Mouse (Mus musculus) left cerebral cortex, postnatal 36 days (tissue): ENCODE measurements around the gene Osbpl7. TPM values are rescaled to one million over a fixed set of nuclear protein-coding genes. Genes with fewer than 3 reads are reported as not detected.

Source experiments
- DNase-seq, 2 experiments: peaks; one replicate each; pipeline ENCODE4 v3.0.0; 2021 to 2022; ENCODE audit warnings: low spot score in 2 of 2, mixed read lengths in 1 of 2
- intact Hi-C: fragments of 180-260 bp; cut with DNase I; formaldehyde crosslinking; loops from one replicate; pipeline ENCODE4 v1.15.1; 2025
- total RNA-seq, 2 experiments: library from RNA; stranded (reverse); gene quantifications; 2 replicates each; pipeline ENCODE4 v1.2.3; 2021

The Osbpl7 gene
- 10 to 100 TPM; 11.9 to 13.3 TPM for total RNA-seq

DNA sequence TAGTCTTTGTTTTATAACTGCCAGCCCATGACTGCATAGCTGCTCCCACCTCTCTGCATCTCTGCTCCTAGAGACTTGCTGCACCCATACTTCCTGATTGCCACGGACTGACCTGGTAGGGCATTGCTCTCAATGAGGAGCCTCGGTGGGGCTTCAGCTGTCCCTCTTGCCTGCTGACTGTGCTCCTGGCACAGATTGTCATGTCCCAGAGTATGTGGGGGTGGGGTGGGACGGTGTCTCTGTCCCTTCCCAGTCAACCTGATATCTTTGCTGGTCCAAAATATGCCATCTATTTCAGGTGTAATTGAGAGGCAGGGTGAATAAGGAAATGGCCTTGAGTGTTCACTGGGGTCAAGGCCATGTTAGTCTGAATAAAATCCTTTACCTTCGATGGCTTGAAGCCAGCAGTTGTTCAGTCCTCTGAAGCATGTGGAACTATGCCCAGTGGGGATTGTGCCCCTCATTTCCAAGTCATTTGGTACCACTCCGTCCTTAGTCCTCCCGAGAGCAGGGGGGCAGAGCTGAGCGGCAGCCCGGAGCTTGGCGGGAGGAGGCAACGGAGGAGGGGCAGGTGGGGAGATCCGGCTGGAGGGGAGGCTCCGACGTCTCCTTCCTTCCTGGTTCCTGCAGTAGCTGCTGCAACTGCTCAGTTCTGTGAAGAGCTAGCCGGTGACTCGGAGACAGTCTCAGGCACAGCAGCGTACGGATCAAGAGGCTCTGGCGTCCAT, at the start of gene Osbpl7:
Gene Osbpl7 (plus strand): TSS at position 413 of the 728 bp plus-strand sequence.
- peak; percentile 72 to 73 for DNase-seq
- intact Hi-C loops: no loop called here

DNA sequence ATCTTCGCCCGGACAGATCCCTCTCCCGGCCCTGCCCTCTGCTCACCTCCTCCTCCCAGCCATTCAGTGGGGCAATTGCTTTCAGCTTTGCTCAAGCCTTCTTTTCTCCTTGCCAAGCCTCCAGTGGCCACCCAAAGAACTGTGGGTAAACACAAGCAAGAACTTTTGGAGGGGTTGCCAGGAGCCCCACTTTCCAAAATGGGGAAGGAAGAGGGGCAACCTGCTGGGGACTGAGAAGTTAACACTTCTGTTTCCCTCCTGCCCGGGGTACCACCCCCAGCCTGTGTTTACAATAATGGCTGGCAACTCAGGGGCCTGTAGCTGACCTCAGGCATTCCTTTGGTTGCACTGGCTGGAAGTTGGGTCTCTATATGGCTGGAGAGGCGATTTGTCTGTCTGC, 47.3 kb upstream of the Osbpl7 start:
- DNase-seq: no peak
- intact Hi-C loops: no loop called here

DNA sequence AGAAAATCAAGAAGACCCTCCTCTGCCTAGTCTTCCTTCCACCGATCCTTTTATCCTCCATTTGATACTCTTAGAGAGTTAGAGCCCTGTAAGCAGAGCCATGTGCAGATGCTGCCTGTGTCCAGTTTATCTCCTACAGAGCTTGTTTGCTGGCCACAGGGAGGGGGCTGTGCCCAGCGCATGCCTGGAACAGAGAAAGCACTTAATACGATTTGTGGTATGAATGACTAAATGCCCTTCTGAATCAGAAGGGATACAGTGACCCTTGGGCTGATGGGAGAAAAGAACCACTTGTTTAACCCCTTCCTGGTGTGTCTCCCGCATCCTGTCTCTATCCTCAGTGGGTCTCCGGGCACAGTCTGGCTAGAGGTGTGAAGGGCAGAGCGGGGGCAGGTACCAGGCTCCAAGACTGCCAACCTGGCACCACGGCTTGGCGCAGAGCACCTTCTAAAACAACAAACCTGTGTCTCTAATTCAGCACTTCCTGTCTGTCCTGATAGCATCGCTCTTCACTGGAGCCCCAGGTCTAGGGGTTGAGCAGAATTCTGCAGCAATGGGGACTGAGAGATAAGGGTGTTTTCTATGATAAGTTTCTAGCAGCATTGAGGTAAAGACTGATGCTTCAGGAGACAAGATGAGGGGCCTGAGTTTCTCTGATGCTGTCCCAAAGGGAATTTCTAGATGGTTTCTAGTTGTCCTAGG, 43.2 kb upstream of the Osbpl7 start:
- intact Hi-C loops: no loop called here
- DNase-seq: no peak

DNA sequence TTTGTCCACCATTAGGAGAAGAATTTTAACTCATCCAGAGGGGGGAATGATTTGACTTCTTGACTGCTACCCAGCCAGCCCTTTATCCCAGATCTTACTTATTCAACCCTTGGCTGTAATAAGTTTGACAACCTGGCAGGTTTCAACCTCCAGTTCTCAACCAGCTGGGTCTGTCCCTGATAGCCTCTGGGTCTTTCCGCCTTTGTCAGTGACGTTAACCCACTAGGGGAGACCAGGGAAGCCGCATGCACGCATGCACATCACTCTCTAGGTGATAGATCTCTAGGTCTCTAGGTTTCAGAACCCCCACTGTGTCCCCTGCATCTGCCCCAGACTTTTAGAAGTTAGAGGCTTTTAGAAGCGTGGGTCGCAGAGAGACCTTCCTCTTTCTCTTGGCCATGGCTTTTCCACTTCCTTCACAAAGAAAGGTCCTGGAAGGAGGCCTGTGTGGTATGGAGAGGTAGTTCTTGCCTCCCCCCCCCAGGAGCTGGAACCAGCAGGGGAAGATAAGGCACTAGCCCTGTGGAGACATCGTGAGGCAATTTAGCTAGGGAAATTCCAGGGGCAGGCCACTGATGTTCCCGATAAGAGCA, 41.1 kb upstream of the Osbpl7 start:
- intact Hi-C loops: no loop called here
- no peak for DNase-seq

DNA sequence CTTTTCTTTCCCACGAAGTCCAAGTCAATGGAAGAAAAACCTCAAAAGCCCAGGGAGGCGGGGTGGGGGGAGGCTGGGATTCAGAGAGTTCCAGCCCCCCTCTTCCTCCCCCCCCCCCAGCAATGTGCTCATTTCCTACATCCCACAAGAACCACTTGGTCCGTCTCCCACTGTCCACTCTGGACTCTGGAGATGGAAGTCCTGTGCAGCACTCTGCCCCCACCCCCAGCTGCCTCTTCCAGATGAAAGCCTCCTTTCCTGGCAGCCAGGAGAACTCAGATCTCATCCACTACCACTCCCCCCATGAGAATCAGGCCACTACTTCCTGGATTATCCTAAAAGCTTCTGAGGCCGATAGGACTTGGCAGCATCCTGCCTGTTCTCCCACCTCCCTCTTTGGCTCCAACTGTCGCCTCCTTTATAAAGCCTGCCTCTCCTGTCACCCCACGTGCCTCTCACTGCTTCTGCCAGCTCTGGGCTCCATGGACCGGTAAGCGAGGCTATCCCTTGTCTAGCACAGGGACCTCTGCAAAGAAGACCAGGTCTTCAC, 37.2 kb upstream of the Osbpl7 start, which contains the start of gene Sp6:
Gene Sp6 (plus strand): TSS at position 274 of the 550 bp plus-strand sequence.
- DNase-seq: no peak
- intact Hi-C loops: no loop called here

DNA sequence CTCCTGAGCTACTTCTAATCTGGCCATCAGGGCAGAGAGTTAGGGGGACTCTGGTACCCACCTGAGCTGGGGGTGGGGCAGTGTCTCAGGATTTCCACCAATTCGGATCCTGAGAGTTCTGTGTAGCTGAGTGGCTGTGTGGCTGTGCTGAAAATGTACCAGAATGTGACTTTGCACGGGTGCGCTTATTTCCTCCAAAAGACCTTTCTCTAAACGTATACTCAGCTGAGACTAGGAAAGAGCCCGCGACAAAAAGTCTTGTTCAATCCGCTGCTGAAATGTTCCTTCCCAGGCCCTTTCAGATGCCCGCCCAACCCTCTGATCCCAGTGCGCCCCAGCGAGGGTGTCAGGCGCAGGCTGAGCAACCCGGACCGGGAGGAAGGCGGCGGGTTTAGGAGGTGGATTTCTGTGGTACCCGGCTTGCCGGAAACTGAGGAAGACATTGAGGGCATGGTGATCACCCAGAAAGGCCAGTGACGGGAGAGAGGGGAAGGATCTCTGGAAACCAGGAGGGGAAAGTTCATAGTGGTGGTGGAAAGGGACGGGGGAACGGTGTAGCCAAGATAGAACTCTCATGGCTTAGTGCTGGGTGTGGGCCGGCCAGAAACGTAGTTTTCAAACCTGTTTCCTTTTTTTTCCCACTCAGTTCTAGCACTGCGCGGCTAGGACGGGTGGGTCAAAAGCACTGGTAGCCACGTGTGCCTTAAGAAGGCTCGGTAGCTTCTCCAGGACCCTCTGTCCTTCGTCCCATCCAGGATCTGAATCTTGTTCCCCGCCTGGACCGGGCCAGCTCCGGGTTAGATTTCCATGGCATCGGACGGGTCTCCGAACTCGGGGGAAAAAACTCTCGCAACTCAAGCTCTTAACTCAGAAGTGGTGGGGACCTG, 32.5 kb upstream of the Osbpl7 start:
- intact Hi-C loops: no loop called here
- DNase-seq: no peak

DNA sequence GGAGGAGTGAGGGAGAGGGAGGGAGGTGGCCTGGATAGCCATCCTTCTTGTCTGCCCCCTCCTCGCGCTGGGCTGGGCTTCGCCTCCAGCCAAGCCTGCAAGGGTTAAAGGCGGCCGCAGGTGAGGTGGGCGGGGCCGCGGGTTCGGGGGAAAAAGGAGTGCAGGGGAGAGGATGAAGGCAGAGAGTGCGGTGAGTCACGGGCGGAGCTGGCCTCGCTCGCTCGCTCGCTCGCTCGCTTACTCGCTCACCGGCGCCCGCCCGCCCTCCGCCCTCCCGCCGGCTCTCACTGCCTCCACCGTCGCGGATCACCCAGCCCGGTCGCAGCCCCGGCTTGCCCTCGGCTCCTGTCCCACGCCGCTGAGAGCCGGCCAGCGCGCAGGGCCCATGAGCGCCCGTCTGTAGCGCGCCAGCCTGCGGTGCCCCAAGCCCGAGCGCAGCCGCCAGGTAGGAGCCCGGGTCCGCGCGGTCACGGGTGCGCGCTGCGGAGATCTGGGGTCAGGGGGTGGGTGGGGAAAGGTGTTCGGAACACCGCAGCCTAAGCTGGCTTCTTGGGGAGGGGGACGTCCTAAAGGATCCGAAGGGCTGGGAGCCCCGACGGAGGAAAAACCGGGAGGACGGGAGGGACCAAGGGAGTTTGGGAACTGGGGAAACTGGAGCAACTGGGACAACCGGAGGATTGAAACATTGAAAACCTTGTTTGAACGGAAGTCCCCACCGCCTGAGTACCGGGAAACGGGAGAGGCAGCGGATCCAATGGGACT, 31.7 kb upstream of the Osbpl7 start:
- intact Hi-C loops: no loop called here
- DNase-seq: no peak

DNA sequence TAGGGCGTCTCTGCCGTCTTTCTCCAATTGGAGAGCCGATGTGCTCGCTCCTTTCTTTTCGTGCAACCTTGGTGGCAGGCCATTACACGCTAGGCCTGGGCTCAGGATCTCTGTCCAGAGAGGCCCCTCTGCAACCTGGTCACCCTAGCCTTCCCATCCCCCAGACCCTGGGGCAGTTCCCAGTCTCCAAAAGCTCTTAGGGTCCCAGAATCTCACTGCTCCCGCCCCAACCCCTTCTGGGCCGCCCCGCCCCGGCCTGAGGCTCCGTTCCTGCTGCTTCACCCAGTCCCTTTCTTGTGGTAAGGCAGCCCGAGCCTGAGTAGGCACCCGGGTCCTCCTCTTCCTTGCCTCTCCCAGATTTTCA, 31.1 kb upstream of the Osbpl7 start:
- no peak for DNase-seq
- intact Hi-C loops: no loop called here

DNA sequence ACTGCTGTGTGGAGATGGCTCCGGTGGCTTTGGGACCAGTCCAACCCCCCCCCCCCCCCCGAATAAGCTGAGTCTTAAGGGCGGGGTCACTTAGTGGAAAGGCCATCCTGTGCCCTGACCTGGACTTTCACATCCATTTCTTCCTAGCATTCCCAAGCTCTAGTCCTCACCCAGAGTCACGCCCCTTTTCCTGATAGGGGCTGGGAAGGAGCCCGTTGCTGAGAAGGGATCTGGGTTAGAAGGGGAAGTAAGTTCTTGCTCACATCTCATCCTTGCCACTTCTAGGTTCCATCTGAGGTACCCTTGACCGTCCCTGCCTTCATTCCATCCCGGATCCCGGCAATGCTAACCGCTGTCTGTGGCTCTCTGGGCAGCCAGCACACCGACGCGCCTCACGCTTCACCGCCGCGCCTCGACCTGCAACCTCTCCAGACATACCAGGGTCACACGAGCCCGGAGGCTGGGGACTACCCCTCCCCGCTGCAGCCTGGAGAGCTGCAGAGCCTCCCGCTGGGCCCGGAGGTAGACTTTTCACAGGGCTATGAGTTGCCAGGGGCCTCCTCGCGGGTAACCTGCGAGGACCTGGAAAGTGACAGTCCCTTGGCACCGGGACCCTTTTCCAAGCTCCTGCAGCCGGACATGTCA, 29.2 kb upstream of the Osbpl7 start:
- no peak for DNase-seq
- intact Hi-C loops: loop anchor here (5.0 kb wide), 1 partner anchor 154 kb away; no protein-coding TSS in a partner anchor

DNA sequence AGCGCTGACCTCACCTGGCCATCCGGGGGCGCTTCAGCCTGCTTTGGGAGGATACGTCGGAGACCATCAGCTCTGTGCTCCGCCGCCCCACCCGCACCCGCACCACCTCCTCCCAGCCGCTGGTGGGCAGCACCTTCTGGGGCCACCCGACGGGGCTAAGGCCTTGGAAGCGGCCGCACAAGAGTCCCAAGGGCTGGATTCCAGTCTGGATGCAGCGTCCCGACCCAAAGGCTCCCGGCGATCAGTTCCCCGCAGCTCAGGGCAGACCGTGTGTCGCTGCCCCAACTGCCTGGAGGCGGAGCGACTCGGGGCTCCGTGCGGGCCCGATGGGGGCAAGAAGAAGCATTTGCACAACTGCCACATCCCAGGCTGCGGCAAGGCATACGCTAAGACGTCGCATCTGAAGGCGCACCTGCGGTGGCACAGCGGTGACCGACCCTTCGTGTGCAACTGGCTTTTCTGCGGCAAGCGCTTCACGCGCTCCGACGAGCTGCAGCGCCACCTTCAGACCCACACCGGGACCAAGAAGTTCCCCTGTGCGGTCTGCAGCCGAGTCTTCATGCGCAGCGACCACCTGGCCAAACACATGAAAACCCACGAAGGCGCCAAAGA, 28.4 kb upstream of the Osbpl7 start:
- intact Hi-C loops: loop anchor here (2.0 to 5.0 kb wide), 2 partner anchors 105 to 155 kb away; partner anchors contain the start of gene Cdk5rap3
- peak; percentile 53 to 56 for DNase-seq

DNA sequence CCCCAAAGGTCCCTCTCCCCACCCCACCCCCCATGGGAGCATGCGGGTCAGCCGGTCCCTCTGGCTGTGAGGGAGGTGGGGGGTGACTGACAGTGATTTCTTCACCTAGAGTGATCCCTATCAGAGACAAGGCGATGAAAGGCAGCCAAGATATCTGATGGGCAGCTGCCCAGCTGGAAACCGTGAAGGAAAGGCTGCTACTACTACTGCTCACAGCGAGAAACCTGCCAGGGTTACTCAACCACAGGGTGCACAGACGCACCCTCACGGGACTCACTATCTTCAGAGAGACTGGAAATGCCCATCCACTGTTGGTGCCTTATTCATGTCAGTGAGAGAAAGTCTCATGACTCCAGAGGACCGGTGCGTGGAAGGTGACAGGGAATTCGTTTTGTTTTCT, 25.5 kb upstream of the Osbpl7 start:
- DNase-seq: no peak
- intact Hi-C loops: loop anchor here (5.0 kb wide), 1 partner anchor 158 kb away; no protein-coding TSS in a partner anchor

DNA sequence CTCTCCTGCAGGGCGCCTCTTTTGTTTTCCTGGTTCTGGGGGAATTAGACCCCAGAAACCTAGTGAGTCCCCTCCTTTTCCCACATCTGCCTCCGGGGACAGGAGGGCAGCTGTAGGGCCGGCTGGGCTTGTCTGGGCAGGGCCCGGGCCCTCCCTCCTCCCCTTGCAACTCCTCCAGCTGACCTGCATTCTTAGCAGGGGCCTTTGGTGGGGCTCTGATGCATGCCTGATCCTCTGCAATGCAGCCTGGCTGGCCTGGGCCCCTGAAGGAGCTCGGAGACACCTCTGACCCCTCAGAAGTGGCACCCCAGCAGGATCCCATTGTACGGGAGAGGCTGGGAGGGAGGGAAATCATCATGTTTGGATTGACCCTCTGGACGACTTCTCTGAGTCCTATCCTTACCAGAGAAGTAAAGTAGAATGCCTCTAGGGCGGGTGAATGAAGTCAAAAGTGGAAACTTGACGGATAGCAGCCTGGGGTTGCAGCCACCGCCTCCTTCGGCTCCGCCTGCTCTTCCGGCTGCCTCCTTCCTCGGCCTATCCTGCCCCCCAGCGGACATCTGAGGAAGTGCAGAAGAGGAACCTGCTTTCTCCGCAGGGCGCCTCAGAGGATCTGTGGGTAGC, 24.6 kb upstream of the Osbpl7 start:
- intact Hi-C loops: loop anchor here (1.0 kb wide), 1 partner anchor 44 kb away; the partner anchor contains the start of gene Sp2
- DNase-seq: peak; percentile 79 to 84

DNA sequence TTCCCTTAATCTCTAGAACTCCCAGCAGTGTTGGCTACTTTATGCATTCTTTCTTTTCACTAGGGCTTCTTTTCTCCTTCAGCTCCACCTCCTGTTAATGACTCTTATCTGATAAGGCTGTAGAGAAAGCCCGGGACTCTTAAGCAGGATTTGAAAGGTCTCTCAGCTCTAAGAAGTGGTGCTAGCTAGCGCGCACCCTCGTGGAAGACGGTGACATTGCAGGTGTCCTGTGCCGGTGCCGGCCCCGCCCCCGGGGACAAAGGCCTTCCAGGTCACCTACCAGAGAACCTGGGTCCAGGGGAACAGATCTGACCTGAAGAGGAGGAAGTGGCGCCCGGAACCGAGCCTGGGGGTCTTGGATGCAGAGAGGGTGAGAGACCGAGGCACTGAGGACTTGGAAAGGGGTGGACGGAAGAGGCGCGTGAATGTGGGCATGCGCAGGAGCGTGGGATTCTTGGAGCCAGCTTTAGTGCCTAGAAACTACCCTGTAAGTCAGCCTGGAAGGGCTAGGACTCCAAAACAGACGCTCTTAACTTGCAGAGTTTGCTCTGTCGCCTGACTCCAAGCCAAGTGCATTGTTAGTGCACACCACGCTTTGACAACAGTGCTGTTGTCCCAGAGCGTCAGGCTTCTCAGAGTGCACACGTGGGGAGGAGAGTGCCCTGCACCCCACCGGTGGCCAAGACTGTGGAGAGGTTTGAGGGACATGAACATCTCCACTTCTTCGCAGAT, 20.6 kb upstream of the Osbpl7 start, which contains the start of gene Scrn2:
Gene Scrn2 (plus strand): TSS at position 253 of the 732 bp plus-strand sequence.
- intact Hi-C loops: no loop called here
- peak; percentile 74 to 75 for DNase-seq

DNA sequence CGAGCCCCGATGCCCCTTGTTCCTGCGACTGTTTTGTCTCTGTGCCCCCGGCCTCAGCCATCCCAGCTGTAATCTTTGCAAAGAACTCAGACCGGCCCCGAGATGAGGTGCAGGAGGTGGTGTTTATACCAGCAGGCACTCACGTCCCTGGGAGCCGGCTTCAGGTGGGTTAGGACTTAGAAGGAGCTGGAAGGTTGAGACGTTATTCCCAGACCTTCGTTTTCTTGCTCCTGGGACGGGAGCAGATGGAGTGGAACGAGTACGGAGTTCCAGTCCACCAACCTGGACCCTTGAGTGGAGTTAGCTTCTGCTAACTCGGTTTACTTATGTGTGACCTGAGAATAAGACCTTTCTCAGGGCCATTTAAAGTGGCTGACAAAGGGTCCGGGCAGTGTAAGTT, 20.0 kb upstream of the Osbpl7 start:
- intact Hi-C loops: no loop called here
- no peak for DNase-seq

DNA sequence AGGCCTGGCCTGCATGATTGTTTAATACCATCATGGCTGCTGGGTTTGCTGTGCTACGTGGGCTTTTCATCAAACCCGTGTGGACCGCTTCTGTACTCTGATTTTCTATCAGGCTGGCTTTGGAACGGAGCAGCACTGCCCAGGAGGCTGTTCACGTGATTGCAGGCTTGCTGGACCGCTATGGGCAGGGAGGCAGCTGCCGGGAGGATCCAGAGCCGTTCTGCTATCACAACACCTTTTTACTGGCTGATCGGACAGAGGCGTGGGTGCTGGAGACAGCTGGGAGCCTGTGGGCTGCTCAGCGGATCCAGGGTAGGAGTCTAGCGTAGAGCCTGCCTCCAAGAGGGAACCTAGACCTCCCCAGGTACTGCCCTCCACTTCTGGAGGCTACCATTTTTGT, 18.5 kb upstream of the Osbpl7 start:
- DNase-seq: no peak
- intact Hi-C loops: no loop called here

DNA sequence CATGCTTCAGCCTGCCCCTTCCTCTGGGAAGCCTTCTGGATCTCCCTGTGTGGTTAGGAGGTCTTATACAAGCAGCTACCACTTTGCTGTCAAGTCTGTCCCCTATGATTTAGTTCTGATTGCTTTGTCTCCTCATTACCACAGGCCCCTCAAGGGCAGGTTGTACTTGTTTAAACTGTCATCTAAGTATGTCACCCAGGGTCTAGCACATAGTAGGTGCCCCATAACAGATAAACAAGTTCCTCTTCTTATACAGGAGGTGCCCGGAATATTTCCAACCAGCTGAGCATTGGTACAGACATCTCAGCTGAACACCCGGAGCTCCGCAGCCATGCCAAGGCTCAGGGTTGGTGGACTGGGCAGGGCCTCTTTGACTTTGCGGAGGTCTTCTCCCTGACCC, 17.9 kb upstream of the Osbpl7 start:
- DNase-seq: no peak

DNA sequence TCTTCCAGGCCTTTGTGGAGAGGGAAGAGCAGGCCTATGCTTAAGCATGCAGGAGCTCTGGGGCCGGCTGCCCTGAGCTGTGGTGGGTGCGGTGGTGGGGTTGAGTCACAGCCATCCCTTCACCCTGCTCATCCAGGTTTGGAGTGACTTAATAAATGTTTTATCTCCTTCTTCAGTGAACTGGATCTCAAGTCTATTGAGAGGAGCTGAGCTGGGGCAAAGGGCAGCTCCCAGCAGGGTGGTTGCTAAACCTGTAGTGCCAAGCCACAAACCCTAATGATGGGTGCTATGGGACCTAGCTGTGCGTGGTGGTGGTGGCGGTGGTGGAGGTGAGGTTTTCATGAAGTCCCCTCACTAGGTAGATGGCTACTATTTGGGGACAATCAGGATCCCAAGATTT, 16.6 kb upstream of the Osbpl7 start:
- no peak for DNase-seq
- intact Hi-C loops: no loop called here

More for the DNA sequence above, 17.9 kb upstream of the Osbpl7 start:
- intact Hi-C loops: no loop called here
